Mouse (Mus musculus) kidney, embryonic 15.5 days (tissue): ENCODE measurements at regions not wholly inside any gene's neighbourhood (a gene's known extent, or its start where the extent isn't known, plus 50 kb on each side); places are given as distances from the start of the nearest gene placed in this dataset.
A peak's percentile ranks its signal among the peaks of the same experiment; 100 is the strongest.

ENCODE experiments used
- ATAC-seq: fragments of 200-750 bp; cut with Nextera tagmentation; replicated peaks from 2 replicates; pipeline ENCODE4 v1.8.0; 2017; ENCODE audit warnings: moderate TSS enrichment; ENCODE audit not compliant: low FRiP score
- H3K27ac ChIP-seq: fragments of 300-500 bp; sonication (generic); 2 replicates; pipeline ENCODE4 v1.5.1; 2015; ENCODE audit warnings: mild to moderate bottlenecking, inconsistent platforms
- H3K27me3 ChIP-seq: fragments of 300-500 bp; sonication (generic); 2 replicates; pipeline ENCODE4 v1.6.1; 2015; ENCODE audit warnings: inconsistent platforms
- H3K36me3 ChIP-seq: fragments of 300-500 bp; sonication (generic); 2 replicates; pipeline ENCODE4 v1.6.1; 2015; ENCODE audit warnings: inconsistent platforms
- H3K4me1 ChIP-seq: fragments of 300-500 bp; sonication (generic); 2 replicates; pipeline ENCODE4 v1.6.1; 2015; ENCODE audit warnings: inconsistent platforms
- H3K4me2 ChIP-seq: fragments of 300-500 bp; sonication (generic); 2 replicates; pipeline ENCODE4 v1.6.1; 2015; ENCODE audit warnings: moderate library complexity, mild to moderate bottlenecking, inconsistent platforms
- H3K4me3 ChIP-seq: fragments of 300-500 bp; sonication (generic); replicated peaks from 2 replicates; pipeline ENCODE4 v1.5.1; 2015; ENCODE audit warnings: mild to moderate bottlenecking, inconsistent platforms
- H3K9ac ChIP-seq: fragments of 300-500 bp; sonication (generic); 2 replicates; pipeline ENCODE4 v1.6.1; 2015; ENCODE audit warnings: mild to moderate bottlenecking, inconsistent platforms
- H3K9me3 ChIP-seq: fragments of 300-500 bp; sonication (generic); replicated peaks from 2 replicates; pipeline ENCODE4 v1.6.1; 2016; ENCODE audit warnings: inconsistent platforms
- WGBS: fragments of 180-500 bp; shearing (Covaris S2); methylation state at CpG from one replicate; pipeline ENCODE4 v1.1.7; 2015; ENCODE audit warnings: mixed read lengths; 5-methylcytosine and 5-hydroxymethylcytosine counted together

GRCm38 (mm10) chr8:126852184-126852583 is 93.5 kb downstream of the Tomm20 start:
- ATAC-seq, result no peak
- WGBS, result 54% methylated on average over 5 of the region's 5 CpGs

GRCm38 (mm10) chr8:126851780-126852179 is 93.9 kb downstream of the Tomm20 start:
- 78% methylated on average over 3 of the region's 3 CpGs for WGBS

More at GRCm38 (mm10) chr8:126852184-126852583, 93.5 kb downstream of the Tomm20 start:
- Histone ChIP-seq H3K4me2 (no peak overlapping the region), H3K4me1 (peaks cover 43% of the 10 kb centered on the region), H3K36me3 (no peaks in the 10 kb centered on the region), H3K9ac (no peak overlapping the region), H3K9me3 (no peaks in the 10 kb centered on the region), H3K4me3 (no peak overlapping the region), H3K27me3 (no peaks in the 10 kb centered on the region), H3K27ac (peak overlapping the region; percentile 84)

GRCm38 (mm10) chr8:126850189-126850535 is 95.5 kb downstream of the Tomm20 start:
- H3K4me1 ChIP-seq, result peaks cover 43% of the 10 kb centered on the region
- peak overlapping the region; percentile 90 for H3K27ac ChIP-seq
- no peak for ATAC-seq
- no peak overlapping the region for H3K4me2 ChIP-seq
- H3K27me3 ChIP-seq, result no peaks in the 10 kb centered on the region
- H3K9ac ChIP-seq, result no peak overlapping the region
- no peaks in the 10 kb centered on the region for H3K9me3 ChIP-seq
- 11% methylated on average over 1 of the region's 1 CpGs for WGBS
- no peaks in the 10 kb centered on the region for H3K36me3 ChIP-seq
- no peak overlapping the region for H3K4me3 ChIP-seq

More at GRCm38 (mm10) chr8:126851780-126852179, 93.9 kb downstream of the Tomm20 start:
- no peaks in the 10 kb centered on the region for H3K27me3 ChIP-seq
- ATAC-seq, result no peak
- H3K27ac ChIP-seq, result peak overlapping the region; percentile 84; the same call in 1 of the 2 replicates
- H3K4me2 ChIP-seq, result no peak overlapping the region
- no peak overlapping the region for H3K9ac ChIP-seq
- no peaks in the 10 kb centered on the region for H3K9me3 ChIP-seq
- H3K4me1 ChIP-seq, result peaks cover 43% of the 10 kb centered on the region
- H3K4me3 ChIP-seq, result no peak overlapping the region
- H3K36me3 ChIP-seq, result no peaks in the 10 kb centered on the region

- WGBS, result 19% methylated on average over 9 of the region's 9 CpGs
- Histone ChIP-seq H3K4me3 (no peak overlapping the region), H3K27ac (peak overlapping the region; percentile 90), H3K36me3 (no peaks in the 10 kb centered on the region), H3K9ac (no peak overlapping the region), H3K27me3 (no peaks in the 10 kb centered on the region), H3K4me2 (no peak overlapping the region), H3K9me3 (no peaks in the 10 kb centered on the region), H3K4me1 (peaks cover 41% of the 10 kb centered on the region)
- peak; percentile 65 for ATAC-seq
Observed at GRCm38 (mm10) chr8:126849411-126850188, 96.0 kb downstream of the Tomm20 start.

- 84% methylated on average over 13 of the region's 13 CpGs for WGBS
- no peak for ATAC-seq
- H3K27me3 ChIP-seq, result no peaks in the 10 kb centered on the region
Observed at GRCm38 (mm10) chr8:126848369-126849105, 97.1 kb downstream of the Tomm20 start.

GRCm38 (mm10) chr8:126847664-126848353 is 97.8 kb downstream of the Tomm20 start:
- H3K4me3 ChIP-seq, result no peak overlapping the region
- no peak overlapping the region for H3K9ac ChIP-seq
- no peak overlapping the region; the same call in 1 of the 2 replicates for H3K27ac ChIP-seq
- 58% methylated on average over 8 of the region's 8 CpGs for WGBS
- no peaks in the 10 kb centered on the region for H3K27me3 ChIP-seq
- peaks cover 29% of the 10 kb centered on the region for H3K4me1 ChIP-seq
- no peaks in the 10 kb centered on the region for H3K9me3 ChIP-seq
- ATAC-seq, result no peak
- no peaks in the 10 kb centered on the region for H3K36me3 ChIP-seq
- no peak overlapping the region for H3K4me2 ChIP-seq

More at GRCm38 (mm10) chr8:126848369-126849105, 97.1 kb downstream of the Tomm20 start:
- Histone ChIP-seq H3K4me2 (no peak overlapping the region), H3K4me1 (peaks cover 35% of the 10 kb centered on the region), H3K4me3 (no peak overlapping the region), H3K9ac (no peak overlapping the region), H3K36me3 (no peaks in the 10 kb centered on the region), H3K9me3 (no peaks in the 10 kb centered on the region), H3K27ac (no peak overlapping the region; the same call in 1 of the 2 replicates)

- Histone ChIP-seq H3K36me3 (no peaks in the 10 kb centered on the region), H3K27ac (no peak overlapping the region), H3K9ac (no peak overlapping the region), H3K9me3 (no peaks in the 10 kb centered on the region), H3K4me1 (peaks cover 25% of the 10 kb centered on the region), H3K4me2 (no peak overlapping the region), H3K4me3 (no peak overlapping the region), H3K27me3 (no peaks in the 10 kb centered on the region)
- WGBS, result 69% methylated on average over 3 of the region's 3 CpGs
- ATAC-seq, result no peak
Observed at GRCm38 (mm10) chr8:126846188-126846565, 99.5 kb downstream of the Tomm20 start.

- Histone ChIP-seq H3K4me1 (peaks cover 29% of the 10 kb centered on the region), H3K4me2 (no peak overlapping the region), H3K9me3 (no peaks in the 10 kb centered on the region), H3K4me3 (no peak overlapping the region), H3K27me3 (no peaks in the 10 kb centered on the region), H3K36me3 (no peaks in the 10 kb centered on the region), H3K27ac (no peak overlapping the region), H3K9ac (no peak overlapping the region)
- ATAC-seq, result no peak
- WGBS, result 87% methylated on average over 14 of the region's 14 CpGs
Observed at GRCm38 (mm10) chr8:126845530-126846187, 100.0 kb downstream of the Tomm20 start.

GRCm38 (mm10) chr8:126844627-126845026 is 101.0 kb downstream of the Tomm20 start:
- Histone ChIP-seq H3K27ac (no peak overlapping the region), H3K9me3 (no peaks in the 10 kb centered on the region), H3K36me3 (no peaks in the 10 kb centered on the region)

GRCm38 (mm10) chr8:126841187-126841586 is 104.5 kb downstream of the Tomm20 start:
- no peak for ATAC-seq
- Histone ChIP-seq H3K4me3 (no peak overlapping the region), H3K27me3 (no peaks in the 10 kb centered on the region), H3K27ac (no peak overlapping the region), H3K4me1 (peaks cover 50% of the 10 kb centered on the region), H3K9me3 (no peaks in the 10 kb centered on the region), H3K9ac (no peak overlapping the region), H3K36me3 (no peaks in the 10 kb centered on the region), H3K4me2 (no peak overlapping the region)
- 79% methylated on average over 7 of the region's 7 CpGs for WGBS

More at GRCm38 (mm10) chr8:126844627-126845026, 101.0 kb downstream of the Tomm20 start:
- no peak for ATAC-seq
- H3K27me3 ChIP-seq, result no peaks in the 10 kb centered on the region
- H3K4me1 ChIP-seq, result peaks cover 30% of the 10 kb centered on the region
- H3K9ac ChIP-seq, result no peak overlapping the region
- H3K4me3 ChIP-seq, result no peak overlapping the region
- WGBS, result 78% methylated on average over 4 of the region's 4 CpGs
- no peak overlapping the region for H3K4me2 ChIP-seq

GRCm38 (mm10) chr8:126839712-126840355 is 105.8 kb downstream of the Tomm20 start:
- H3K4me2 ChIP-seq, result peak overlapping the region; percentile 42
- H3K9me3 ChIP-seq, result no peaks in the 10 kb centered on the region
- H3K36me3 ChIP-seq, result no peaks in the 10 kb centered on the region
- H3K4me3 ChIP-seq, result no peak overlapping the region
- H3K4me1 ChIP-seq, result peaks cover 63% of the 10 kb centered on the region
- WGBS, result 13% methylated on average over 5 of the region's 5 CpGs
- H3K27me3 ChIP-seq, result no peaks in the 10 kb centered on the region
- H3K9ac ChIP-seq, result no peak overlapping the region
- peak overlapping the region; percentile 94 for H3K27ac ChIP-seq
- peak; percentile 90 for ATAC-seq
